Mouse (Mus musculus): ENCODE data around the gene Ocel1.

Gene Ocel1

GRCm38 (mm10) chr8:71403107-71403885 lies 32.2 kb downstream of the Ocel1 start:
- no peak for DNase-seq (ENCODE audit: extremely low read depth, low read depth)

GRCm38 (mm10) chr8:71404011-71404410 lies 32.9 kb downstream of the Ocel1 start:
- no peak for DNase-seq (ENCODE audit: extremely low read depth, low read depth)

DNA sequence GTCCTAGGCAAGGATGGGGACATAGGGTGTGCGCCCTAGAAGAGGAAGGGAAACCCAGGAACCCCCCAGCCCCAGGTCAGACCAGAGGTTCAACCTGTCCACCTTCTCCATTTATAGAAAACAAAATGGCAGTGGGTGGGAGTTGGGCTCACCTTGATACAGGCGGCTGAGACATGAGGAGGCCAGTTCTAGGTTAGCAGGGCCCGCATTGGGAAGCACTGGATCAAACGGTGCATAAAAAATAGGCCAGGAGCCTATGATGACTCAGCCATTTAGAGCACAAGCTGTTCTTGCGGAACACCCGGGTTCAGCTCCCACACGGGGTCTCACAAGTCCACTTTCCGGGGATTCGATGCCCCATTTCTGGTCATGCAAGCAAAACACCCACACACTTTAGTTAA lies 33.9 kb downstream of the Ocel1 start:
- no peak for DNase-seq (ENCODE audit: extremely low read depth, low read depth)

GRCm38 (mm10) chr8:71405401-71406098 lies 34.5 kb downstream of the Ocel1 start, which contains the start of gene Ankle1:
Gene Ankle1 (plus strand): TSS chr8:71406010.
- peak; percentile 79 for DNase-seq (ENCODE audit: extremely low read depth, low read depth)

DNA sequence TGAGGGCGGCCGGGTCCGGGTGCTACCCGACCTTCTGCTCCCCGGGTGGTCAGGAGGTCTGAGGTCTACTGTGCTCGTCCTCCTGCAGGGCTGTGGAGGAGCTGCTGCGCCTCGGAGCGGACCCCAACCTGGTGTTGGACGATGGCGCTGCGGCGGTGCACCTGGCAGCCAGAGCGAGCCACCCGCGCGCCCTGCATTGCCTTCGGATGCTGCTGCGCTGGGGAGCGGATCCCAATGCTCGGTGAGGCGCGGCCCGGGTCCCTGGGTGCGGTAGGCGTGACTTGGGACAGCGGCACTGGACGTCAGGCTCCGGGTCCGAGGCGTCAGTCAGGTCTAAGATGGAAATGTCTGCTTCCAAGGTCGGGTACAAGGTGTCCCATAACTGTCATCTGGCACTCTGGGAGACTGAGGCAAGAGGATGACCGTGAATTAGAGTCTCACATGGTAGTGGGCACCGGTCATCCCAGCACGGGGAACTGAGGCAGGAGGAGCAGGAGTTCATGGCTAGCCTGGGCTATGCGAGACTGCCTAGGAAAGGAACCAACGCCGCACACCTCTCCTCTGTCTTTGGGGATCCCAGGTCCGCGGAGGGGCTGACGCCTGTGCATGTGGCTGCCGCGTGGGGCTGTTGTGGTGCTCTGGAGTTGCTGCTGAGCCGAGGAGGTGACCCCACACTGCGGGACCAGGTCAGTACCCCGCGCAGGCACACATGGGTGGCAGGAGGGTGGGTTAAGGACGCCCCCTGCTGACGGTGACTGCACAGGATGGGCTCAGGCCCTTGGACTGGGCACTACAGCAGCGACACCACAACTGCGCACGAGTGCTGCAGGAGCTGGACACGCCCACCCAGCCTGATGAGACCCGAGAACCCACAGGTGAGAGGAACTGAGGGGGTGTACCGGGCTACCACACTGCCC lies 35.3 kb downstream of the Ocel1 start:
- DNase-seq (ENCODE audit: extremely low read depth, low read depth) = peak; percentile 36

DNA sequence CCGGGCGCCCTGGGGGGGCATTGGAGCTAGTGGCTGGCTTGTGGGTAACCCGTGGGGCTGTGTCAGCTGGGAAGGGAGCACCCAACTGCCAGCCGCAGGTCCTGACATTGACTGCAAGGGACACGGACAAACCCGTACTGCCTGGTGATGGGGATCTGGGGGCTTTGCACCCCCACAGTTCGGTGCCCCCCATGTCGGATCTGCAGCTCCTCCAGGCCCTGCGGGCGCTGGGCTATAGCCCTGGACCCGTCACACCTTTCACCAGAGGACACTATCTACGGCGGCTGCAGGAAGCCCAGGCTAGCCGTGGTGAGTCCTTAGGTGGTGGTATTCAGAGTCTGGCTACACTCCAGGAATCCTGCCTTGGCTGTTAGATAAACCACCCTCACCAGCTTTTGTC lies 36.3 kb downstream of the Ocel1 start:
- no peak for DNase-seq (ENCODE audit: extremely low read depth, low read depth)

- no peak for DNase-seq (ENCODE audit: extremely low read depth, low read depth)
Measured at GRCm38 (mm10) chr8:71408231-71408630, 37.1 kb downstream of the Ocel1 start.

DNA sequence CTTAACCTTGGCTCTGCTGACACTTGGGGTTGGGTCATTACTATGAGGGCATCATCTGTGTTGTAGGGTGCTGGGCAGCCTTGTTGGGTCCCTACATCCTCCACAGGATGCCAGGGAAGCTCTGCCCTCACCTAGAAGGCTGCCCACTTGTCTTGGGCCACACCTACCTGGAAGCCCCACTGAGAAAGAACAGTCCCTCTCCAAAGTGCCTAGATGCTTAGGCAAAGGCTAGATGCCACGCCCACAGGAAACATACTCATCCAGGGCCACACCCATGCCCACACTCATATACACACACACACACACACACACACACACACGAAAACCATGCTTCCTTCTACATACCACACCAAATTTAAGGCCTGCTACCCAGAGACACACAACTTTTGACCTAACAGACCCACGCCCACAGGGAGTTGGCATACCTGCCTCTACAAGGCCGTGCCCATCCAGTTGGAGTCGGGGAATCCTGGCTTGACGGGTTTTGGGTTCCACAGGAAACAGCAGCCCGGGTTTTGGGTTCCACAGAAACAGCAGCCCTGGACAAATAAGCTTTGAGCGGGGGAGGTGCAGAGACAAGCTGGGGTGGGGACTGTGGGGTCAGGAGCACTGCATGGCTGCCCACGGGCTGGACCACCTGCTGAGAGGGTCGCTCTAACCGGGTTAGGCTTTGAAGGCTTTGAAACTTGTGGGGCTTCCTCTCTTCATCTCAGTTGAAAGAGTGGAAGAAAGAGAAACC lies 40.6 kb downstream of the Ocel1 start:
- DNase-seq (ENCODE audit: extremely low read depth, low read depth) = no peak

DNA sequence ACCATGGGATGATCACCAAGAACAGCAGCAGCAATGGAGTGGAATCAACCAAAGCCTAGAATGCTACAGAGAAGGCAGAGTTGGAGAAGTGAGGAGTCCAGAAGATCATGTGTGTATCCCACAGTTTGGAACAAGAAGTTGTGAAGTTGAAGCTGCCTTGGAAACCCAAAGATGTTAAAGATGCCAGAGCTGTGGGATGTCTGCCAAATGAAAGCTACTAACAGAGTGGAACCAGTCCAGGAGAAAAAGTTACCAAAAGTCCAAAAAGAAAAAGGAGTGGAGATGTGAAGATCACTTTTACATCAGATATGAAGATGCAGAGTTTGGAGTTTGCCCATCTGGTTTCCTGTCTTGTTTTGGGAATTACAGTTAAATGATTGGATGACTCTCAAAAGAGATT lies 51.0 kb downstream of the Ocel1 start:
- DNase-seq (ENCODE audit: extremely low read depth, low read depth) = no peak
